In the genomic region with DNA sequence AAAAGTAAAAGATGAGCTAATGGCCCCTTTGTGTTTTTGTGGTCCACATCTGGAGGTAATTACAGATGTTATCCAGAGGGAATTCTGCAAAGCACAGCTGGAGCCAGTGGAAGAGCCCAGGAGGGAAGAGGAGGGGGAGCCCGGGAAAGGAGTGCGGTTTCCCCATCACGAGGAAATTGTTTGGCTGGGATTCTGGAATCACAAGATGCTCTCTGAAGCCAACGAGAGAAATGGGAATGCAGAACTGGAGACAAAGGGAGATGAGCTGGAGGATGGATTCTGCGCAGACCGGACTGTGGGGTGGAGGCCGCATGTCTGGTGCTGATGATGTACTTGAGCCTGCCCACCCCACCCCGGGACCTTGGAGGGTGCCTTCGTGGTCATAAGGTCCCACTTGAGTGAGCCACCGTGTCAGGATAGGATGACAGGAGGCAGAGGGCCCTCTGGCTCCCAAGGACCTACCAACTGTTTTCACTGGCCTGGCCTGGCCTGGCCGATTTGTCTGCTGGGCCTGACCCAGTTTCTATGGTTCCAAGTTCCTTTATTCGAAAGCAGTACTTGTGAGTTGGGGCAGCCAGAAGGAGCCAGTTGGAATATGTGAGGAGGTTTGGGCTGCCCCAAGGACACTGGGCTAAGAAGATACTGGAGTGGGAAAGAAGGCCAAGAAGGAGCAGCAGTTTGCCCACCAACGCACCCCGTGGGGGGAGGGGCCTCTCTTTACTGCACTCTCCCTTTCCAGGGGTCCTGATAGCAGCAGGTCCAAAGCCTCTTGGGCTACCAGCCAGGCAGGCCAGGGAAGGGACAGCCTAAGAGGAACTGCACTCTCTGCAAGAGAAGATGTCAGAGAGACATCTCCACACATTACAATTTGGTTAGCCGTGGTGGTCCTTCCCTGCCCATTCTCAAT, we compare ENCODE assay signal across 8 mouse cellular contexts. TPM values are rescaled to one million over a fixed set of nuclear protein-coding genes. Genes with fewer than 3 reads are reported as not detected.
DNase-seq lines count a peak whose midpoint lies in the region; ATAC-seq and TF ChIP-seq lines count a peak whose summit lies in the region.

No protein-coding gene starts in this region.

- peaks cover 0 to 17% of the 10 kb centered on the region in 2 experiments; a peak in 2 of 4 replicates for H3K36me3 ChIP-seq in MEL (ENCODE audit: control insufficient read depth in 1 of 2, insufficient read depth in 2 of 2, low read length in 2 of 2)
- peaks cover 29% of the 10 kb centered on the region for H3K36me3 ChIP-seq in limb, embryonic 12.5 days

- H3K27me3 ChIP-seq in MEL (ENCODE audit: control insufficient read depth in 1 of 2, insufficient read depth in 2 of 2, low read length in 2 of 2) = no peaks in the 10 kb centered on the region
- no peaks in the 10 kb centered on the region for H3K27me3 ChIP-seq in limb, embryonic 12.5 days

- peaks cover 7 to 26% of the 10 kb centered on the region in 2 experiments for H3K4me1 ChIP-seq in MEL (ENCODE audit: control insufficient read depth in 1 of 2, insufficient read depth in 2 of 2, low read length in 2 of 2)
- H3K4me1 ChIP-seq in limb, embryonic 12.5 days (replicated peaks) = peaks cover 26% of the 10 kb centered on the region

- TF ChIP-seq RAD21 in MEL (IDR thresholded peaks at IDR 0.05; ENCODE audit: low read depth, low read length) = no peak

- H3K79me2 ChIP-seq in MEL (ENCODE audit: control insufficient read depth, insufficient read depth, low read length, poor library complexity) = no peaks in the 10 kb centered on the region

- peak; percentile 17 for DNase-seq in cerebellum, adult 9-10 months
- no peak for DNase-seq in cerebellum, adult 8-10 months
- DNase-seq in MEL (ENCODE audit: low read depth, low spot score) = no peak
- peak; percentile 85 to 88 for DNase-seq in heart, adult 18-20 months
- DNase-seq in layer of hippocampus, postnatal 36 days = no peak
- DNase-seq in adrenal gland, adult 8-10 months = no peak
- DNase-seq in cerebellum, postnatal 4 days (ENCODE audit: low spot score in 2 of 2) = no peak

- H3K4me3 ChIP-seq in MEL (ENCODE audit: control insufficient read depth in 1 of 2, insufficient read depth in 1 of 2, low read depth in 2 of 2, low read length in 2 of 2) = no peak overlapping the region
- no peak overlapping the region for H3K4me3 ChIP-seq in limb, embryonic 12.5 days (replicated peaks)

- TF ChIP-seq CTCF in MEL (IDR thresholded peaks at IDR 0.05 in 2 of 3, conservative IDR thresholded peaks at IDR 0.05 in 1 of 3; ENCODE audit: control insufficient read depth in 1 of 3, insufficient read depth in 1 of 3, low read depth in 2 of 3, low read length in 3 of 3, poor library complexity in 1 of 3, severe bottlenecking in 1 of 3) = no peak

- TF ChIP-seq EP300 in MEL (IDR thresholded peaks at IDR 0.05; ENCODE audit: low read depth in 1 of 2, low read length in 2 of 2) = no peak

- no peak overlapping the region for H3K4me2 ChIP-seq in limb, embryonic 12.5 days

- WGBS in limb, embryonic 12.5 days = 52% methylated on average over 15 of the region's 15 CpGs

- TF ChIP-seq POLR2A in MEL (IDR thresholded peaks at IDR 0.05; ENCODE audit: control insufficient read depth in 1 of 2, insufficient read depth in 1 of 2, low read depth in 1 of 2, low read length in 2 of 2, poor library complexity in 1 of 2) = no peak

- H3K9me3 ChIP-seq in MEL (replicated peaks; ENCODE audit: insufficient read depth, low read length) = no peaks in the 10 kb centered on the region
- no peaks in the 10 kb centered on the region for H3K9me3 ChIP-seq in limb, embryonic 12.5 days

- ATAC-seq in limb, embryonic 12.5 days (ENCODE audit: insufficient number of reproducible peaks, insufficient read depth, low FRiP score, low TSS enrichment, low read depth) = no peak

- no peak overlapping the region for H3K27ac ChIP-seq in MEL (ENCODE audit: control insufficient read depth, low read depth, low read length)
- H3K27ac ChIP-seq in limb, embryonic 12.5 days = peak overlapping the region; percentile 88

- no peak overlapping the region for H3K9ac ChIP-seq in MEL (ENCODE audit: control insufficient read depth, low read depth, low read length, poor library complexity, severe bottlenecking)
- no peak overlapping the region for H3K9ac ChIP-seq in limb, embryonic 12.5 days (replicated peaks)

TF ChIP-seq in MEL, 35 proteins besides CTCF, POLR2A, EP300 and RAD21:
- no peak for TF ChIP-seq TBP (IDR thresholded peaks at IDR 0.05; ENCODE audit: low read depth, low read length)
- TF ChIP-seq NRF1 (IDR thresholded peaks at IDR 0.05; ENCODE audit: insufficient read depth, low read depth, low read length, poor library complexity, severe bottlenecking) = no peak
- 0 out of 2 replicates have a peak, but pooled peaks have one; percentile 45 for TF ChIP-seq ZNF384 (IDR thresholded peaks at IDR 0.05; ENCODE audit: low read depth, low read length)

RNA-seq across cellular contexts. Expression of gene Mmp14, which starts 12.6 kb away (rescaled TPM):
- 19.4 and 20.1 TPM in 2 replicates for total RNA-seq in MEL (2012; rRNA removed)
- 10 to 100 TPM in 1 of 2 experiments, not detected in 1; 29.9 TPM for polyA plus RNA-seq in MEL (2012; ENCODE audit: insufficient read depth in 1 of 2, insufficient read length in 2 of 2, low read depth in 1 of 2, low replicate concordance in 2 of 2, missing spikeins in 1 of 2)
- total RNA-seq in heart, adult 18-20 months (2021) = 10 to 100 TPM; 12.4 to 15.3 TPM
- polyA plus RNA-seq in limb, embryonic 12.5 days (2016; fragmentation: Nextera tagmentation; extraction: Ambion mirVana) = 149 and 176 TPM in 2 replicates
- total RNA-seq in layer of hippocampus, postnatal 36 days (2021) = 10 to 100 TPM; 18.3 to 20.0 TPM
- 10 to 100 TPM; 34.8 to 49.0 (median 44.5) TPM for total RNA-seq in adrenal gland, adult 8-10 months (2022)

RNA-seq across cellular contexts. Expression of gene Mrpl52, which starts 17.3 kb away (rescaled TPM):
- total RNA-seq in MEL (2012; rRNA removed) = 473 and 532 TPM in 2 replicates
- 100 to 1,000 TPM in 1 of 2 experiments, not detected in 1; 469 TPM for polyA plus RNA-seq in MEL (2012; ENCODE audit: insufficient read depth in 1 of 2, insufficient read length in 2 of 2, low read depth in 1 of 2, low replicate concordance in 2 of 2, missing spikeins in 1 of 2)
- total RNA-seq in heart, adult 18-20 months (2021) = 100 to 1,000 TPM; 122 to 150 TPM
- 259 and 277 TPM in 2 replicates for polyA plus RNA-seq in limb, embryonic 12.5 days (2016; fragmentation: Nextera tagmentation; extraction: Ambion mirVana)
- 100 to 1,000 TPM; 105 to 108 TPM for total RNA-seq in layer of hippocampus, postnatal 36 days (2021)
- 100 to 1,000 TPM; 179 to 219 (median 209) TPM for total RNA-seq in adrenal gland, adult 8-10 months (2022)

RNA-seq across cellular contexts. Expression of gene Lrp10, which starts 20.0 kb away (rescaled TPM):
- total RNA-seq in MEL (2012; rRNA removed) = 53.6 and 55.4 TPM in 2 replicates
- polyA plus RNA-seq in MEL (2012; ENCODE audit: insufficient read depth in 1 of 2, insufficient read length in 2 of 2, low read depth in 1 of 2, low replicate concordance in 2 of 2, missing spikeins in 1 of 2) = 100 to 1,000 TPM in 1 of 2 experiments, not detected in 1; 110 TPM
- total RNA-seq in heart, adult 18-20 months (2021) = 10 to 100 TPM; 40.0 to 47.8 TPM
- 28.3 and 28.7 TPM in 2 replicates for polyA plus RNA-seq in limb, embryonic 12.5 days (2016; fragmentation: Nextera tagmentation; extraction: Ambion mirVana)
- 10 to 100 TPM; 26.4 to 29.6 TPM for total RNA-seq in layer of hippocampus, postnatal 36 days (2021)
- total RNA-seq in adrenal gland, adult 8-10 months (2022) = 100 to 1,000 TPM; 119 to 147 (median 137) TPM

RNA-seq across cellular contexts. Expression of gene Slc7a7, which starts 26.4 kb away (rescaled TPM):
- 20.1 and 42.4 TPM in 2 replicates for total RNA-seq in MEL (2012; rRNA removed)
- polyA plus RNA-seq in MEL (2012; ENCODE audit: insufficient read depth in 1 of 2, insufficient read length in 2 of 2, low read depth in 1 of 2, low replicate concordance in 2 of 2, missing spikeins in 1 of 2) = 10 to 100 TPM in 1 of 2 experiments, not detected in 1; 65.6 TPM
- total RNA-seq in heart, adult 18-20 months (2021) = 1 to 10 TPM; 4.8 to 6.5 TPM
- 3.3 and 5.1 TPM in 2 replicates for polyA plus RNA-seq in limb, embryonic 12.5 days (2016; fragmentation: Nextera tagmentation; extraction: Ambion mirVana)
- total RNA-seq in layer of hippocampus, postnatal 36 days (2021) = 1 to 10 TPM; 2.4 to 2.7 TPM
- total RNA-seq in adrenal gland, adult 8-10 months (2022) = 1 to 10 TPM; 4.6 to 8.5 (median 6.4) TPM

RNA-seq across cellular contexts. Expression of gene Rem2, which starts 31.9 kb away (rescaled TPM):
- total RNA-seq in MEL (2012; rRNA removed) = 28.6 and 38.8 TPM in 2 replicates
- 1 to 10 TPM in 1 of 2 experiments, not detected in 1; 4.8 TPM for polyA plus RNA-seq in MEL (2012; ENCODE audit: insufficient read depth in 1 of 2, insufficient read length in 2 of 2, low read depth in 1 of 2, low replicate concordance in 2 of 2, missing spikeins in 1 of 2)
- total RNA-seq in heart, adult 18-20 months (2021) = not detected
- polyA plus RNA-seq in limb, embryonic 12.5 days (2016; fragmentation: Nextera tagmentation; extraction: Ambion mirVana) = 4.3 and 5.0 TPM in 2 replicates
- total RNA-seq in layer of hippocampus, postnatal 36 days (2021) = 10 to 100 TPM; 20.7 to 23.8 TPM
- 1 to 10 TPM in 1 of 4 experiments, under 1 TPM in 3; 0.25 to 1.9 (median 0.45) TPM for total RNA-seq in adrenal gland, adult 8-10 months (2022)

Comparison
In these comparisons a context has a peak if more than half of its experiments do, and no peak if none do; other contexts are left out.
1. DNase-seq: peak in cerebellum, adult 9-10 months (single experiment) and heart, adult 18-20 months (2 of 2); none in cerebellum, adult 8-10 months (single experiment), MEL (single experiment), layer of hippocampus, postnatal 36 days (0 of 2), adrenal gland, adult 8-10 months (single experiment) and cerebellum, postnatal 4 days (0 of 2).